Mouse (Mus musculus): ENCODE results near the gene Cabin1. TPM values are rescaled to one million over a fixed set of nuclear protein-coding genes. Genes with fewer than 3 reads are reported as not detected.
"Not testable (repeated sequence)": the region's sequence is repeated elsewhere in the genome, so short reads cannot be mapped to it uniquely, and the experiment has no call there.

Gene Cabin1
- polyA plus RNA-seq, 1 experiment from 2014 or later = 14.3 TPM

- Histone ChIP-seq H3K4me3 (replicated peaks) (no peak overlapping the region), H3K9me3 (replicated peaks) (no peaks in the 10 kb centered on the region), H3K36me3 (replicated peaks) (0 out of 2 replicates have a peak, but pooled peaks cover 2% of the 10 kb centered on the region), H3K27ac (replicated peaks) (no peak overlapping the region), H3K4me2 (no peak overlapping the region), H3K4me1 (replicated peaks) (no peaks in the 10 kb centered on the region), H3K9ac (no peak overlapping the region), H3K27me3 (peaks cover 45% of the 10 kb centered on the region)
- WGBS (ENCODE audit: insufficient replicate concordance) = 5% methylated on average over 1 of the region's 1 CpGs
- no peak for ATAC-seq (ENCODE audit: insufficient read depth)
Measured at GRCm38 (mm10) chr10:75785442-75785841, 21.3 kb upstream of the Cabin1 start.

- H3K4me1 ChIP-seq (replicated peaks) = peaks cover 4% of the 10 kb centered on the region; the same call in 1 of the 2 replicates
- peak; percentile 60; the same call in 1 of the 2 replicates for ATAC-seq (ENCODE audit: insufficient read depth)
- no peaks in the 10 kb centered on the region for H3K9me3 ChIP-seq (replicated peaks)
- peak within 1 kb of the TSS; percentile 31; the same call in 1 of the 2 replicates for H3K27ac ChIP-seq (replicated peaks)
- H3K4me2 ChIP-seq = peak within 1 kb of the TSS; percentile 58
- H3K36me3 ChIP-seq (replicated peaks) = 0 out of 2 replicates have a peak, but pooled peaks cover 2% of the 10 kb centered on the region
- peaks cover 77% of the 10 kb centered on the region for H3K27me3 ChIP-seq
- 1% methylated on average over 28 of the region's 28 CpGs for WGBS (ENCODE audit: insufficient replicate concordance)
- H3K9ac ChIP-seq = 0 out of 2 replicates have a peak within 1 kb of the TSS, but pooled peaks have one; percentile 19
- peak within 1 kb of the TSS; percentile 43 for H3K4me3 ChIP-seq (replicated peaks)
Measured at GRCm38 (mm10) chr10:75780769-75781578, 16.8 kb upstream of the Cabin1 start, which contains the start of the genes Gm20441 and Gstt3. Gm20441 (minus strand) TSS chr10:75780954. Gstt3 (minus strand) TSS chr10:75781414.

- H3K9ac ChIP-seq = no peak overlapping the region
- no peaks in the 10 kb centered on the region for H3K9me3 ChIP-seq (replicated peaks)
- H3K4me2 ChIP-seq = peak overlapping the region; percentile 58
- H3K27ac ChIP-seq (replicated peaks) = no peak overlapping the region
- peak overlapping the region; percentile 43; the same call in 1 of the 2 replicates for H3K4me3 ChIP-seq (replicated peaks)
- WGBS (ENCODE audit: insufficient replicate concordance) = 32% methylated on average over 15 of the region's 15 CpGs
- H3K27me3 ChIP-seq = peaks cover 70% of the 10 kb centered on the region
- H3K36me3 ChIP-seq (replicated peaks) = 0 out of 2 replicates have a peak, but pooled peaks cover 2% of the 10 kb centered on the region
- ATAC-seq (ENCODE audit: insufficient read depth) = no peak
- H3K4me1 ChIP-seq (replicated peaks) = peaks cover 4% of the 10 kb centered on the region; the same call in 1 of the 2 replicates
Measured at GRCm38 (mm10) chr10:75779206-75780174, 15.3 kb upstream of the Cabin1 start.

- H3K9me3 ChIP-seq (replicated peaks) = no peaks in the 10 kb centered on the region
- no peak overlapping the region for H3K9ac ChIP-seq
- 52% methylated on average over 2 of the region's 2 CpGs for WGBS (ENCODE audit: insufficient replicate concordance)
- no peaks in the 10 kb centered on the region for H3K36me3 ChIP-seq (replicated peaks)
- H3K27ac ChIP-seq (replicated peaks) = no peak overlapping the region
- no peak overlapping the region for H3K4me3 ChIP-seq (replicated peaks)
- H3K4me2 ChIP-seq = no peak overlapping the region
- ATAC-seq (ENCODE audit: insufficient read depth) = no peak
- peaks cover 15% of the 10 kb centered on the region for H3K4me1 ChIP-seq (replicated peaks)
- H3K27me3 ChIP-seq = peaks cover 56% of the 10 kb centered on the region
Measured at GRCm38 (mm10) chr10:75777885-75778284, 13.7 kb upstream of the Cabin1 start.

- Histone ChIP-seq H3K27ac (replicated peaks) (no peak overlapping the region), H3K27me3 (peaks cover 43% of the 10 kb centered on the region), H3K4me2 (no peak overlapping the region), H3K4me3 (replicated peaks) (no peak overlapping the region), H3K9ac (no peak overlapping the region), H3K36me3 (replicated peaks) (no peaks in the 10 kb centered on the region), H3K4me1 (replicated peaks) (peaks cover 22% of the 10 kb centered on the region), H3K9me3 (replicated peaks) (no peaks in the 10 kb centered on the region)
- no peak for ATAC-seq (ENCODE audit: insufficient read depth)
- WGBS (ENCODE audit: insufficient replicate concordance) = 66% methylated on average over 6 of the region's 6 CpGs
Measured at GRCm38 (mm10) chr10:75776562-75776961, 12.4 kb upstream of the Cabin1 start.

- Histone ChIP-seq H3K4me1 (replicated peaks) (peaks cover 18% of the 10 kb centered on the region), H3K27ac (replicated peaks) (no peak overlapping the region), H3K4me3 (replicated peaks) (no peak overlapping the region), H3K36me3 (replicated peaks) (no peaks in the 10 kb centered on the region), H3K9me3 (replicated peaks) (no peaks in the 10 kb centered on the region), H3K9ac (no peak overlapping the region), H3K4me2 (no peak overlapping the region), H3K27me3 (peaks cover 23% of the 10 kb centered on the region)
- 72% methylated on average over 9 of the region's 9 CpGs for WGBS (ENCODE audit: insufficient replicate concordance)
- no peak for ATAC-seq (ENCODE audit: insufficient read depth)
Measured at GRCm38 (mm10) chr10:75774587-75774986, 10.4 kb upstream of the Cabin1 start.

GRCm38 (mm10) chr10:75774102-75774501 lies 10.0 kb upstream of the Cabin1 start:
- no peak for ATAC-seq (ENCODE audit: insufficient read depth)
- H3K4me2 ChIP-seq = 0 out of 2 replicates have a peak overlapping the region, but pooled peaks have one; percentile 94
- no peak overlapping the region for H3K27ac ChIP-seq (replicated peaks)
- no peak overlapping the region for H3K4me3 ChIP-seq (replicated peaks)
- H3K4me1 ChIP-seq (replicated peaks) = peaks cover 18% of the 10 kb centered on the region
- WGBS (ENCODE audit: insufficient replicate concordance) = 74% methylated on average over 5 of the region's 5 CpGs
- no peak overlapping the region for H3K9ac ChIP-seq
- peaks cover 19% of the 10 kb centered on the region for H3K27me3 ChIP-seq
- H3K36me3 ChIP-seq (replicated peaks) = no peaks in the 10 kb centered on the region
- no peaks in the 10 kb centered on the region for H3K9me3 ChIP-seq (replicated peaks)

GRCm38 (mm10) chr10:75772795-75773664 lies 8.9 kb upstream of the Cabin1 start, which contains the start of gene Ddt:
Ddt (minus strand) TSS chr10:75773414.
- ATAC-seq (ENCODE audit: insufficient read depth) = peak; percentile 84
- H3K27ac ChIP-seq (replicated peaks) = peak within 1 kb of the TSS; percentile 64
- peak within 1 kb of the TSS; percentile 64 for H3K4me3 ChIP-seq (replicated peaks)
- H3K4me2 ChIP-seq = peak within 1 kb of the TSS; percentile 94
- H3K27me3 ChIP-seq = peaks cover 8% of the 10 kb centered on the region
- no peaks in the 10 kb centered on the region for H3K36me3 ChIP-seq (replicated peaks)
- no peaks in the 10 kb centered on the region for H3K9me3 ChIP-seq (replicated peaks)
- under 1% methylated on average over 47 of the region's 47 CpGs for WGBS (ENCODE audit: insufficient replicate concordance)
- H3K4me1 ChIP-seq (replicated peaks) = peaks cover 18% of the 10 kb centered on the region
- peak within 1 kb of the TSS; percentile 69 for H3K9ac ChIP-seq

GRCm38 (mm10) chr10:75767756-75768155 lies 3.6 kb upstream of the Cabin1 start:
- not testable (repeated sequence) for H3K36me3 ChIP-seq (replicated peaks); ATAC-seq (ENCODE audit: insufficient read depth); H3K27me3 ChIP-seq; H3K4me2 ChIP-seq; H3K27ac ChIP-seq (replicated peaks); H3K4me3 ChIP-seq (replicated peaks); H3K9ac ChIP-seq; H3K9me3 ChIP-seq (replicated peaks)
- WGBS (ENCODE audit: insufficient replicate concordance) = 40% methylated on average over 5 of the region's 5 CpGs
- H3K4me1 ChIP-seq (replicated peaks) = peaks cover 35% of the 10 kb centered on the region

GRCm38 (mm10) chr10:75766856-75767255 lies 2.7 kb upstream of the Cabin1 start:
- peaks cover 1% of the 10 kb centered on the region; the same call in 1 of the 2 replicates for H3K36me3 ChIP-seq (replicated peaks)
- no peak overlapping the region for H3K9ac ChIP-seq
- no peaks in the 10 kb centered on the region for H3K27me3 ChIP-seq
- WGBS (ENCODE audit: insufficient replicate concordance) = 70% methylated on average over 6 of the region's 6 CpGs
- no peak for ATAC-seq (ENCODE audit: insufficient read depth)
- no peak overlapping the region for H3K27ac ChIP-seq (replicated peaks)
- H3K4me3 ChIP-seq (replicated peaks) = no peak overlapping the region
- peaks cover 38% of the 10 kb centered on the region for H3K4me1 ChIP-seq (replicated peaks)
- no peaks in the 10 kb centered on the region for H3K9me3 ChIP-seq (replicated peaks)
- no peak overlapping the region for H3K4me2 ChIP-seq

Data from liver, embryonic 15.5 days (tissue).